Mouse (Mus musculus) limb, embryonic 11.5 days (tissue): ENCODE data around the gene Slc12a6. TPM values are rescaled to one million over a fixed set of nuclear protein-coding genes. Genes with fewer than 3 reads are reported as not detected.

ENCODE experiments used
- ATAC-seq: fragments of 200-750 bp; cut with Nextera tagmentation; 2 replicates; pipeline ENCODE4 v1.8.0; 2017; ENCODE audit warnings: low read depth; ENCODE audit not compliant: insufficient number of reproducible peaks, low FRiP score, low TSS enrichment
- DNase-seq: peaks from one replicate; pipeline ENCODE4 v3.0.0-alpha.2; 2015; ENCODE audit warnings: low spot score
- H3K27ac ChIP-seq: fragments of 300-500 bp; sonication (generic); replicated peaks from 2 replicates; pipeline ENCODE4 v1.5.1; 2014; ENCODE audit warnings: low read depth, mild to moderate bottlenecking, low read length
- H3K27me3 ChIP-seq: fragments of 300-500 bp; sonication (generic); 2 replicates; pipeline ENCODE4 v1.6.1; 2014; ENCODE audit warnings: mild to moderate bottlenecking, low read length, mixed read lengths; ENCODE audit not compliant: control insufficient read depth, insufficient read depth
- H3K36me3 ChIP-seq: fragments of 300-500 bp; sonication (generic); 2 replicates; pipeline ENCODE4 v1.6.1; 2014; ENCODE audit warnings: mild to moderate bottlenecking, low read length, moderate library complexity, mixed read lengths; ENCODE audit not compliant: control insufficient read depth, insufficient read depth
- H3K4me1 ChIP-seq: fragments of 300-500 bp; sonication (generic); 2 replicates; pipeline ENCODE4 v1.6.1; 2014; ENCODE audit warnings: low read length, mixed read lengths; ENCODE audit not compliant: control insufficient read depth, insufficient read depth
- H3K4me2 ChIP-seq: fragments of 300-500 bp; sonication (generic); 2 replicates; pipeline ENCODE4 v1.6.1; 2014; ENCODE audit warnings: low read depth, mild to moderate bottlenecking, moderate library complexity; ENCODE audit not compliant: severe bottlenecking
- H3K4me3 ChIP-seq: fragments of 300-500 bp; sonication (generic); 2 replicates; pipeline ENCODE4 v1.5.1; 2014; ENCODE audit warnings: low read depth, low read length
- H3K9ac ChIP-seq: fragments of 300-500 bp; sonication (generic); 2 replicates; pipeline ENCODE4 v1.6.1; 2014; ENCODE audit warnings: mild to moderate bottlenecking, low read length
- H3K9me3 ChIP-seq: fragments of 300-500 bp; sonication (generic); 2 replicates; pipeline ENCODE4 v1.6.1; 2016; ENCODE audit warnings: low read length; ENCODE audit not compliant: control insufficient read depth
- WGBS: fragments of 180-500 bp; shearing (Covaris S2); extraction: QIAGEN DNeasy Blood & Tissue Kit; methylation state at CpG from one replicate; pipeline ENCODE4 v1.1.7; 2014; 5-methylcytosine and 5-hydroxymethylcytosine counted together
- polyA plus RNA-seq: library from polyadenylated mRNA; unstranded; fragments of >200 nt; fragmentation: Nextera tagmentation; extraction: Ambion mirVana; gene quantifications from 2 replicates; pipeline ENCODE4 v1.2.1, GENCODE M21; 2014

Slc12a6 gene
- polyA plus RNA-seq, 1 experiment from 2014 or later: 9.7 TPM

DNA sequence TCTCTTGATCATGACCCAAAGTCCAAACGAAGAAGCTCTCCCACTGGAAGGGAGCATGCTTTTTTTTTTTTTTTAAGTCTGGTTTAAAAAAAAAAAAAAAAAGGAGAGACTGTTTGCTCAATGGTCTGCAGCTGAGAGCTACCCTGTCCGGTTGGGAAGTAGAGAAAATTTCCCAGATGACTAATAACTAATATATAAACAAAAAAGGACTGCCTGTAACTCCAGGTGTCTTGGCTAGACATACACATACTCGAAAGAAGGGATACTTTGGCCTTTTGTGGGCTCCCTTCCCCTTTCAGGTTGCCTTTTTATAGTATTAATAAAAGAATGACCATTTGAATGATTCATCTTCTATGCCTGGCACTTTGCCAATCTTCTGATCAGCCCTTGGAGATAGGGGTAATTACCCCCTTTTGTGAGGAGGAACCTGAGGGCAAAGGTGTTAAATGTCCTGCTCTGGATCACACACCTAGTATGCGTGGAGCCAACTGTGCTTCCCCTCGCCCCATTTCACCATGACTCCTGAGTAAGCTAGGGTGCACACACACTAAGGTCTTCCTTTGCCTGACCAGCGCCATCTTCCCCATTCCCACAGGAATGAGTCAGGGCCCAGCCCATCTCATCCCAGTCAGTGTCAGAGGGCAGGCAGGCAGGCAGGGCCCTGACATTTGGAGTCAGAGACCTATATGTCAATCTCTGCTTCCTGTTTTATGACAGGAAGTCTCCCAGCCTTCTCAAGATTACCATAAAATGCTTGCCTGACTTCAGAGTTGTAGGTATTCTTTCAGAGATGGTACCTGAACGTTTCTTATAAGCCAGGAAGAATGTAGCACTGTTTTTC lies 10.7 kb upstream of the Slc12a6 start:
- DNase-seq (no peak), ATAC-seq (no peak)
- no peaks in the 10 kb centered on the region for H3K36me3 ChIP-seq
- no peak overlapping the region for H3K27ac ChIP-seq
- H3K4me3 ChIP-seq: no peak overlapping the region
- H3K4me2 ChIP-seq: no peak overlapping the region
- H3K27me3 ChIP-seq: no peaks in the 10 kb centered on the region
- WGBS: 76% methylated on average over 7 of the region's 7 CpGs
- H3K4me1 ChIP-seq: no peaks in the 10 kb centered on the region
- H3K9ac ChIP-seq: no peak overlapping the region
- no peaks in the 10 kb centered on the region for H3K9me3 ChIP-seq

DNA sequence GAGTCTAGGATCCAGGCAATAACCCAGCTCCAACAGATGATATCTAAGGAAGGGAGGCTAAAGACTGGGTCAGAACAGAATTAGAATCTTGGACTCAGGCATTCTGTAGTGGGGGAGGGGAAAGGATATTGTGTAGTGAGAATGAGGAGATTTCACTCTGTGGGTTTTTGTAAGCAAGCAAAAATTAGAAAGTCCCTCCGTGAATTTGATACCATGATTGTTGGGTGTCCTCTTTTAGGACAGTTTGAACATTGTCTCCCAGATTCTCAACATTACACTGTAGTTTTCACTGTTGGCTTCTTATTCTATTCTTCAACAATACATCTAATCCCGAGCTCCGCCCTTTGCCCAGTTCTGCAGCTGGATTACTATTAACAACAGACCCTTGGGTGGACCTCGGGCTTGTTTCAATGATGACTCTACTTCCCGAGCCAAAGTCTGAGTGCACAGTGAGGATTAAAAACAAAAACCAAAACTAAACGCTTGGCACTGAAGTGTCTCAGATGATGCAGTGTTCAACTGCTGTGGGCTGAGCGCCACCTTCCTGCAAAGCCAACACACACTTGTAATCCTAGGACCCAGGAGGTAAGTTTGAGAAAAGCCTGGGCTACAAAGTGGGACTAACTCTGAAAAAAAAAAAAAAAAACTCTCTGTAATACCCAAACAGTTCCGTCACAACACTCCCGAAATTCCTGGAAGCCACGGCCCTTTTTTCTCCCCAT lies 6.2 kb upstream of the Slc12a6 start, which contains the start of gene Nutm1:
Nutm1 (minus strand) TSS at position 51 of the 722 bp plus-strand sequence.
- 81% methylated on average over 10 of the region's 10 CpGs for WGBS
- H3K9ac ChIP-seq: no peak within 1 kb of the TSS
- no peaks in the 10 kb centered on the region for H3K9me3 ChIP-seq
- no peak for ATAC-seq
- H3K27me3 ChIP-seq: no peaks in the 10 kb centered on the region
- no peak within 1 kb of the TSS for H3K4me3 ChIP-seq
- no peaks in the 10 kb centered on the region for H3K36me3 ChIP-seq
- no peak within 1 kb of the TSS for H3K4me2 ChIP-seq
- H3K4me1 ChIP-seq: no peaks in the 10 kb centered on the region
- DNase-seq: no peak
- H3K27ac ChIP-seq: no peak within 1 kb of the TSS

DNA sequence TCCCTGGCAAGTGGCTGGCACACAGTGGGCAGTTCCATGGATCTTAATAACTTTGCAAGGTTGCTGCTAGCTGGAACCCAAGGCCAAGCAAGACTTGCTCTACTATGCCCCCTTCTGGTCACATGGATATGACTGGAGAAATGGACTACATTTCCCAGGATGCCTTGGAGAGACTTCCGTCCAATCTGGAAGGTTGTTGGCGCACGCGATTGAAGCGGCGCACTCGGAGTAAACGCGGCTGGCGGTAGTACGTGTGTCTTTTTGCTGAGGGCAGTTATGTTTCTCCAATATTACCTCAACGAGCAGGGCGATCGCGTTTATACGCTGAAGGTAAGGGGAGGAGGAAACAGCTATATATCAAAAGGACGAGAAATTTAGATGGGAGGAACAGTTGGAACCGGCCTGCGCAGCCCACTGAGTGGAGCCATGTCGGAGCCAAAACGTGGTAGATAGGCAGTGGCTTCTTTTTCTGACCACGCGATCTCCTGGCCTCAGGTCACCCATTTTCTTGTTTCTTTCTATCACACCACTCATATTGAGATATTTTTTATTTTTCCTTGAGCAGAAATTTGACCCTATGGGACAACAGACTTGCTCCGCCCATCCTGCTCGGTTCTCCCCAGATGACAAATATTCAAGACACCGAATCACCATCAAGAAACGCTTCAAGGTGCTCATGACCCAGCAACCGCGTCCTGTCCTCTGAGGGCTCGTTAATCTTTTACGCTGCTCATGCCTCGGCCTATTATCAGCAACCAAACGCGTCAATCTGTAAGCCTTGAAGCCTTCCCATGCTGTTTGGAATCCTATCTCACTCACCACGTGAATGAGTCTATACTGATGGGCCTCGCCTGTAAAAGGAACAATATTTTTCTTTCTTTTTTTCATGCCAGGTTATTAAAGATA lies 3.6 kb upstream of the Slc12a6 start, which contains the start of gene Nop10:
Nop10 (plus strand) TSS at position 179 of the 906 bp plus-strand sequence.
- peak within 1 kb of the TSS; percentile 51 for H3K4me3 ChIP-seq
- no peak within 1 kb of the TSS for H3K27ac ChIP-seq
- no peaks in the 10 kb centered on the region for H3K9me3 ChIP-seq
- ATAC-seq (peak; percentile 51), DNase-seq (peak; percentile 89)
- no peaks in the 10 kb centered on the region for H3K27me3 ChIP-seq
- H3K36me3 ChIP-seq: no peaks in the 10 kb centered on the region
- peak within 1 kb of the TSS; percentile 64 for H3K9ac ChIP-seq
- peak within 1 kb of the TSS; percentile 45 for H3K4me2 ChIP-seq
- H3K4me1 ChIP-seq: no peaks in the 10 kb centered on the region; the same call in 1 of the 2 replicates
- WGBS: under 1% methylated on average over 36 of the region's 36 CpGs

DNA sequence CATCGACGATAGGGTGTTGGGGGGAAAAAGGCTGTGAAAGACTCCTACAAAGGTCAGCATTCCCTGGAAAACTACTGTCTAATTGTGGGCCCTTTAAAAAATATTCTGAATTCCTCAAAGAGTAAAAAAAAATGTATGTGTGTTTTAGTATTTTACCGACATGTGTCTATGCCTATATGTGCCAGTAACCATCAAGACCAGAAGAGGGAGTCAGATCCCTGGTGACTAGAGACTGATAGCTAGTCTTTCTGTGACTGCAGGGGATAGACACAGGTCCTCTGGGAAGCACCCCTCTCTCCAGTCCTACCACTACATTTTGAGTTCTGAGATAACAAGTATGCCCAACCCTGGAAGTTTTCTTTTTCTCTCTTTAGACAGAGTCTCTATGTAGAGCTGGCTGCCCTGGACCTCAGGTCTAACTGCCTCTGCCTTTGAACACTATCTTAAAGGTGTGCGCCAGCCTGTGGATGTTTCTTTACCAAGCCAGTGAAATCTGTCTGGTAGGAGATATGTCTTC lies 2.8 kb upstream of the Slc12a6 start:
- Histone ChIP-seq H3K9me3 (no peaks in the 10 kb centered on the region), H3K27ac (no peak overlapping the region), H3K4me1 (no peaks in the 10 kb centered on the region; the same call in 1 of the 2 replicates), H3K4me3 (peak overlapping the region; percentile 51), H3K4me2 (peak overlapping the region; percentile 45), H3K36me3 (no peaks in the 10 kb centered on the region), H3K27me3 (no peaks in the 10 kb centered on the region), H3K9ac (no peak overlapping the region)
- no peak for DNase-seq
- WGBS: 29% methylated on average over 4 of the region's 4 CpGs
- no peak for ATAC-seq

DNA sequence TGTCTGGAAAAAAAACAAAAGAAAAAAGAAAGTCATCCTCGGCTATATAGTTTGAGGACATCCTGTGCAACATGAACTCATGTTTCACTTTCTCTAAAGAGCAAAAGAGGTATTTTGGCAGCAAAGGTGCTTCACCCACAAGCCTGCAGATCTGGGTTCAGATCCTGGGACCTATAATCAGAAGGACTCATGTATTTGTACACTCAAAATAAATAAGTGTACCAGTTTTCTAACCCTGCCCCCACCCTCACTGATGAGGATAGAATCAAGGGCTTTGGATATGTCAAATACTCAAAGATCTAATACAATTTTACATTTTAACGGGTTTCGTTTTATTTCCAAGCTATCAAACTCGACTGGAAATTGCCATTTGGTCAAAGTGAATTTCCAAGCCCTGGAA lies 1.3 kb upstream of the Slc12a6 start:
- Histone ChIP-seq H3K9ac (no peak overlapping the region), H3K9me3 (no peaks in the 10 kb centered on the region), H3K36me3 (no peaks in the 10 kb centered on the region), H3K4me3 (no peak overlapping the region), H3K27ac (no peak overlapping the region), H3K4me2 (no peak overlapping the region), H3K27me3 (no peaks in the 10 kb centered on the region), H3K4me1 (no peaks in the 10 kb centered on the region; the same call in 1 of the 2 replicates)
- DNase-seq (no peak), ATAC-seq (no peak)
- 81% methylated on average over 4 of the region's 4 CpGs for WGBS

DNA sequence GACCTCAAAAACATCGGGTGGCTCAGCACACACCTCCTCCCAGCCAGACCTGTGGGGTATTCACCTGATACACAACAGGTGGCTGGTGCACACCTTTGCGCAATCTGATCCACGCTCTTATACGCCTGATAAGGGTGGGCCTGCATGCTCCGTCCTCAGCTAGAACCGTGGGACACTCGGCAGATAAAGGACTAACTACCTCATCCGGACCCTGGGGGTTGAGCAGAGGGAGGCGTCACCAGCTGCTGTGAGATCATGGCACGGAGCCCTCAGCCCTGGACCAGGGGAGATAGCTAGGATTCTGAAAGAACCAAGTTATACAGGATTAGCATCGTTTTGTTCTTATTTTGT lies 592 bp downstream of the Slc12a6 start, which contains the start of gene Gm21985:
Gm21985 (plus strand) TSS at position 73 of the 351 bp plus-strand sequence.
- Histone ChIP-seq H3K9ac (peak within 1 kb of the TSS; percentile 74), H3K9me3 (no peaks in the 10 kb centered on the region), H3K4me3 (peak within 1 kb of the TSS; percentile 72), H3K4me2 (peak within 1 kb of the TSS; percentile 86), H3K27me3 (no peaks in the 10 kb centered on the region), H3K4me1 (no peaks in the 10 kb centered on the region; the same call in 1 of the 2 replicates), H3K27ac (peak within 1 kb of the TSS; percentile 70), H3K36me3 (no peaks in the 10 kb centered on the region)
- no peak for DNase-seq
- whole genome bisulfite sequencing: 2% methylated on average over 11 of the region's 11 CpGs
- ATAC-seq: peak; percentile 29

DNA sequence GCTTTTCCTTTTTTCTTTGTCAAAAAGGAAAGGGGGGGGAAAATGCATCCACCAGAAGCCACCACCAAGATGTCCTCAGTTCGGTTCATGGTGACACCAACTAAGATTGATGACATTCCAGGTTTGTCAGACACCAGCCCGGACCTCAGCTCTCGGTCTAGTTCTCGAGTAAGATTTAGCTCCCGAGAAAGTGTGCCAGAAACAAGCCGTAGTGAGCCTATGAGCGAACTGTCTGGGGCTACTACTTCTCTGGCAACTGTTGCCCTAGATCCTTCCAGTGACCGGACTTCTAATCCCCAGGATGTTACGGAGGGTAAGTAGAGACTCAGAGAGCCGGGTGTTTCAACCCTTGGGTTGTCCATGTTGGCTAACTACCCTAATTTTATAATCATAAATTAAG lies 1.2 kb downstream of the Slc12a6 start:
- no peak overlapping the region for H3K9ac ChIP-seq
- DNase-seq (no peak), ATAC-seq (no peak)
- H3K27ac ChIP-seq: no peak overlapping the region
- peak overlapping the region; percentile 72; the same call in 1 of the 2 replicates for H3K4me3 ChIP-seq
- H3K27me3 ChIP-seq: no peaks in the 10 kb centered on the region
- peak overlapping the region; percentile 86 for H3K4me2 ChIP-seq
- 52% methylated on average over 10 of the region's 10 CpGs for WGBS
- no peaks in the 10 kb centered on the region; the same call in 1 of the 2 replicates for H3K4me1 ChIP-seq
- H3K36me3 ChIP-seq: no peaks in the 10 kb centered on the region
- no peaks in the 10 kb centered on the region for H3K9me3 ChIP-seq
